Mouse (Mus musculus) thymus, postnatal 4 days (tissue): ENCODE measurements at regions not wholly inside any gene's neighbourhood (a gene's known extent, or its start where the extent isn't known, plus 50 kb on each side); places are given as distances from the start of the nearest gene placed in this dataset.
"Not testable (repeated sequence)": the region's sequence is repeated elsewhere in the genome, so short reads cannot be mapped to it uniquely, and the experiment has no call there.

ENCODE experiments used
- DNase-seq: peaks from one replicate; pipeline ENCODE4 v3.0.0; 2021

DNA sequence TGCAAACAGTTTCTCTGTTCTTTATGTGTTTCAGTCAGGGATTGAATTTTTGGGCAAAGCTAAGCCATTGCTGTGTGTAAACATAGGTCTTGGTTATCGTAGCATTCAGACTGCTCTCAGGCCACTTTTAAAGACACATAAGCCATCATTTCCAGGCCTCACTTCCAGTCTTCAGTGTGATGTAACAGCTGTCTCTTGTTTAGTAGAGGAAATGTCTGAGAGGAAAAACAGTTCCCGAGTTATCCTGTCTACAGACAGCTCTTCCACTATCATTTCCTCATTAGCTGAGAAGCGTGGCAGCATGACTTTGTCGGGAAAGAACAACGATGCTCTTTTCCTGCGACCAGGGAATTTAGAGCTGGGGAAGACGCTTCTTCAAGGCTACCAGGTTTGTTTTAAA, 196.9 kb downstream of the Fam198b start:
- no peak for DNase-seq

DNA sequence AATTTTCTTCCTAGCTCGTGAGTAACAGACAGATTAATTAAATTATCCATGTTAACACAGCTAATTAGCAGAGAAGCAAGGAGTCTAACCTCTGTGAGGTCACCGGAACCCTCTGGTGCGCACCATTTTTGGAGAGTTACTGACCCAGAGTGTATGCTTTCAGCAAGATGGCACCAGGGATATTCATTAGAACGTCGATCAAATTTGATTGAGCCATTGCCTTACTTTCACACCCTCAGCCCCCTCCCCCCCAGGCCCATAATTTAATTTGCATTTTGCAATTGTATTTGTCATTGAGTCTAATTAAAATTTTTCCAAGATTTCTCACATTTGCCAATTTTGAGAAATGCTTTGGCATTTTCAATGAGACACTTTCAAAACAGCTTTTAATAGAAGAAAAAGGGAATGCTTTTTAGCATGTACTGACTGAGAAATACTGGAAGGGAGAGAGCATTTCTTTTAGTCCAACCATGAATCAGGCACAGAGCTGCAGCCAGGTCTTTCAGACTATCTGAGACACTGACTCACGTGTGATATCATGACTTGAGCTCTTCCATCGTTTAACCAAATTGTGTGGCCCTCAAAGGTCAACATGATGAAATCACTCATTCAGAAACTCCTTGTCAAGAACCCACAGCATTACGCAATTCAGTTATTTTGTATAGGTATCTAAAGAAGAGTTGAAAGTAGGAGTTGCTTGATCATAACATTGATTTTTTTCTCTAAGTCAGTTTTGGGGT, 198.6 kb downstream of the Fam198b start:
- DNase-seq = no peak

DNA sequence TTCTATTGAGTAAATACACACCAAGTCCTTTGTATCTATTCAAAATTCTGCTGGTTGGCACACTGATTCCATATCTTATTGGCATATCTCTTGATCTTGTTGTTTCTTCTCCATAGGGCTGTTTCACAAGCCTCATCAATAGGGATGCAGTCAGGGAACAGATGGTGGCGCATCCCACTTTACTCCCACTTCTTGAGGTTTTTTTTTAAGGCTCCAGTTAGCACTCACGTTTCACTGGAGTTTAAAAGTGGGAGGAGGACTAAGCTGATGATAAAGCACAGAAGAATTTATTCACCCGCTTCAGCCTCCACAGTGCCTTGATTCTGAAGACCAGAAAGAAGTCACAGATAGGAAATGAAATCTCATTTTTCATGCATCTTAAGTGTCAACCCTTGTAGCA, 199.8 kb downstream of the Fam198b start:
- DNase-seq = no peak

DNA sequence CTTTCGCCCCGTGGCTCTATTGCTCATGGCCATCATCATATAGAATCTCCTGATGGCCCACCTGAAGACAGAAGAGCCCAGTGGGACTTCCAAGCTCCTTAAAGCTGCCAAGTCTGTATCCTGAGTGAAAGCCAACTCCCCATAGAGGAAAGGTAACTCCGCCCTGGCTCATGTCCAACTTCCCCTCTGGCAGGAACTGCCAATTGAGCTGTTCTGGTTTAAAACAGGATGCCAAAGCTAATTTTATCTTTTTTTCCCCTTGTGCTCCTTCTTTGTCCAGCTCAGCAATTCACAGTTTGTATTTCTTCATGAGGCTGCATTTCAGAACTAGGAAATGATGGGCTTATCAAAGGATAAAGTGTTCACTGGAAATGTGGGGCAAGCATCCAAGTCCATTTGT, 215.3 kb downstream of the Fam198b start:
- DNase-seq = no peak

DNA sequence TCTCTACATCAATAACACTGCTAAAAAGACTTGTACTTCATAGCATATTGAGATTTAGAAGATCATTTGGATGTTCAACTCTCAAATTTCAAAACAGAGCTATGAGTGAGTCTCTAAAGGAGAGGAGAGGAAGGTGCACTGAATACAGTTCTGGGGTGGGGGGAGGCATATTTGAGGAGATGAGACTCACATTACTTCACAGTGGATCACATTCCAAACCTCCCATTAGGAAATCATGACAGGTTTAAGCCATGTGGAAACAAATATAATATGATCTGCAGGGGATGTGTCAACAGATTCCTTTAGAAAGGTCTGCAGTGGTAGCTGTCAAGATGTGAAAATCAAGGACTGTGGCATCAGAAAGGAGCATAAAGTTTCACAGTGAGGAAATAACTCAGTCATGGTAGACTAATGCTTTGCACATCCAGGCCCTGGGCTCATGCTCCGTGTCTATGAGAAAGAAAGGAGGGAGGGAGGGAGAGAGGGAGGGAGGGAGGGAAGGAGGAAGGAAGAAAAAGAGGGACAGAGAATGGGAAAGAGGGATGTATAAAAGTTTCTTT, 235.9 kb downstream of the Fam198b start:
- no peak for DNase-seq

DNA sequence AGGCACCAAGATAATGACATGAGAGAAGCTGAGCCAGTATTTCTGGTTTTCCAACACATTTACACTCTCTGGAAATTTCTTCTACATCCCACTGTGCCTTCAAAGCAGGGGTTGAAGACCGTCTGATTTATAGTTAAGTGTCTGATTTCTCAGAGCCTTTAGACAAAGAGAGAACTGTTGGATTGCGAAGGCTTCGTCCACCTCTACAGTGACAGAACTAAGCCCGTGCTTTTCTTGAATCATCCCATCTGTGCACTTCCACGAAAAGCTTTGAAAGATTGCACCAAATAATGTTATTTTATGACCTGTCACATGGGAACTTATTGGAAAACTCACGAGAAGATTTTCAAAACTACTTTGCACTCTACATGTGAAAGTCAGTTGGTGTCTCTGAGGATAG, 239.3 kb downstream of the Fam198b start:
- no peak for DNase-seq

DNA sequence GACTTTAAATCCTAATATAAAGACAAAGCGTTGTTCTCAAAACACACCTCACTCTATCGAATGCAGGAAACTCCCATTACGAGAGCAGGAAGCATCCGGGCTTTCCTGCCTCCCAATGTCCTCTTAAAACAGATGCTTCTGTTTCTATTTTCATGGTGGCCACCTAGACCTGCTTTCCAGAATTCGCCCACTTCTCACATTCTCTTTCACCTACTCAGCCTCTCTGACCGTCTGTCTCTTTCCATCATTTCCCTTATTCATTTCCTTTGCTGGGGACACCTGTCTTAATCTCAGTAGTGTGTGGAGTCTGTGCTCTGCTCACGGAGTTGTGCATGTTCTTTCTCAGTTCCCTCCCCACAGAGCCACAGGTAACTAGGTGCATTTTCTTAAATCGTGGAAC, 240.3 kb downstream of the Fam198b start:
- no peak for DNase-seq

DNA sequence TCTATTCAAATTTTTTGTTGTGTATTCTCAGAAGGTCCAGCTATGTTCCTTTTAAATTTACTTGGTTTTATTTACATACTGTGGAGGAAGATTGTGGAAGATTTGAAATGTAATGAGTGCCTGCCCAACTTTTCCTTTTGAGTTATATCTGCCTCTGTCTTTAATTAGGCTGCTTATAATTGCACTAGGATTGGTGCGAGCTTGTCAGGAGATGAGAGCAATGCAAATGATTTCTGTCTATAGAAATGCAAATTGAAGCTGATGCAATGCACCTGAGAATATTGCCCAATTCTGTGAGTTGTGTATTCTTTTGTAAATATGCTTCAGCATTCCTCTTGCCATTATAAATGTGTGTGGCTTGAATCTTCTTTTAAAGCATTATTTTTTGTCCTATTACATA, 257.4 kb downstream of the Fam198b start:
- no peak for DNase-seq

DNA sequence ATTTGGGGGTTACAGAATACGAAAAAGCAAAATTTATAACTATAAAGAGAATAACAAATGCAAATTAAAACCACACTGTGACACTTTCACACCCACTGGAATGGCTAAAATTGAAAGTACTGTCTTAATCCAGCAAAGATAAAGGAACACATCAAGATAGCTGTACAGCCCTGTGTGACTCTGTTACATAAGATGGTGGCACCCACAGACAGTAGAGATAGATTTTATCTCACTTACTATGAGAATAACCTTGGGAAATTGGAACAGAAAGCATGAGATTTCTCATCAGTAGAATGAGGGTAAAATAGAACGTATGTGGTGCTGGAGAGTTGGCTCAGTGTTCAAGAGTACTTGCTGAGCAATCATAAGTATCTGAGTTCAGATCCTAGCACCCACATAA, 276.1 kb downstream of the Fam198b start:
- no peak for DNase-seq

DNA sequence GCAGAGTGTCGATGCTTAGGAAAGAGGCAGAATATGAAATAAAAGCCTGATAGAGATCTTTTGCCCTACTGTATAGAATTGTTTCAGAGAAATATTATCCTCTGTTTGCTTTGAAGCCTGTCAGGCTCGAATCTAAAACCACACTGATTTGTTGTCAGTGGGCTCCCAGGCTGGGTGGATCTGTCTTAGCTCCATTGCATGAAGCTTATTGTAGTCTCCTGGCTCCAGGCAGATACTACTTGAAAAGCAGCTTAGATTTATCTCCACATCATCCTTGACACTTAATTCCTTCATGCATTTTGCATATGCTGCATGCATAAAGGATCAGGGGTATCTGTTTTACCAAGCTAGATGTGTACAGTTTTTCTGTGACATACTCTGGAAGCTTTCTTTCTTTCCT, 297.4 kb downstream of the Fam198b start:
- no peak for DNase-seq

DNA sequence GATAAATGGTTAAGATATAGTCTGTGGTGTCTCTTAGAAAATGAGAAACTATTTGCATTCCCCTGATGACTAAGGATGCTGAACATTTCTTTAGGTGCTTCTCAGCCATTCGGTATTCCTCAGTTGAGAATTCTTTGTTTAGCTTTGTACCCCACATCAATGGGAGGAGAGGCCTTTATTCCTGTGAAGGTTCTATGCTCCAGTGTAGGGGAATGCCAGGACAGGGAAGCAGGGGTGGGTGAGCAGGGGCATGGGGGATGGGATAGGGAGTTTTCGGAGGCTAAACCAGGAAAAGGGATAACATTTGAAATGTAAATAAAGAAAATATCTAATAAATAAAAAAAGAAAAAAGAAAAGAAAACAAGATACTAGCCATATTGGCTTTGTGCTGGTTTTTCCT, 297.8 kb downstream of the Fam198b start:
- not testable (repeated sequence) for DNase-seq

DNA sequence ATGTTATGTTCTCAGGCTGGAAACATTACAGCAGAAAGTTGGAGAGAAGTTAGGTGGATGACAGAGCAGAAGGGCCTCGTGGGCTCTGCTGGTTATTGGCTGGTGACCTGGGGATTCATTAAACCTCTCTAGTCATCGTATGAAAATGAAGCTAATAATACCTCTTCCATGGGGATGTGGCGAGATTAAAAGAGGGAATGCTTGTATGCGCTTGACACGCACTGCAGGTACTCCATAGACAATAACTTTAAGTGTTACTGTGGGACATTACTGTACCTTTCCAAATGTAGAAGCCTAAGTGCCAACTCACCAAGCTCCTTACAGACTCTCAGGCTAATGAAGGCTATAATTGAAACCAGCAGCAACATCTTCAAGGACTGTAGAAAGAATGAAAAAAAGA, 303.1 kb downstream of the Fam198b start:
- no peak for DNase-seq

DNA sequence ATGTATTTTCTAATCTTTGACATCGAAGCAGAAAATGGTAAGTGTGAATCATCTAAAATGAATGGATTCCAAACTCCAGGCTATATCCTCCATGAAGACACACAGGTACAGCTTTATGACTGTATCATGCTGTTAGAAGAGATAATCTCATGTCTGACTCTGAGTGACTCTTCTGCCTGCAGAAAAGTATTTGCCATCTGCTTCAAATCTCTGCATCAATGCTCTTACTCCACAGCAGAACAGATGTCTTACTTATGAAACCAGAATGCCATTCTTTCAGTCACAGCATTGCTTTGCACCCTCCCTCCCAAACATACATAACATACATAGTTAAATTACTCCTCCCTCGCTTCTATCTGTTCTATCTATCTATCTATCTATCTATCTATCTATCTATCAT, 316.6 kb downstream of the Fam198b start:
- no peak for DNase-seq

DNA sequence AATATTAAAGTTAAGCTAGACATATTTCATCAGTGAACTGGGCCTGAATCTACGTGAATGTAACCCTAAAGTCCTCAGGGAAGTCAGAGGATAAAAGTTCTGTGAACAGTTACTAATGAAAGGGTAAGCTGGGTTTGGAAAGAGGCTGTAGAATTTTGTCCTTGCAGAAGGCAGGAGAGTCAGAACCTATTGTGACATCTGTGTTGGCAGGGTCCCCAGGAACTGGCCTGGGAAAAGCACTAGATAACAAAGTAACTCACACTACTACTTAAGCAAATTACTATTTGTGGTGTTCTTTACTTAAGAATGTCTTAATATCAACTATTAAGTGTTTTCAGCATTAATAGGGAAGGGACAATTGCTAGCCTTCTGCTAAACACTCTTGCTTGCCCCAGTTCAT, 320.5 kb downstream of the Fam198b start:
- DNase-seq = no peak

DNA sequence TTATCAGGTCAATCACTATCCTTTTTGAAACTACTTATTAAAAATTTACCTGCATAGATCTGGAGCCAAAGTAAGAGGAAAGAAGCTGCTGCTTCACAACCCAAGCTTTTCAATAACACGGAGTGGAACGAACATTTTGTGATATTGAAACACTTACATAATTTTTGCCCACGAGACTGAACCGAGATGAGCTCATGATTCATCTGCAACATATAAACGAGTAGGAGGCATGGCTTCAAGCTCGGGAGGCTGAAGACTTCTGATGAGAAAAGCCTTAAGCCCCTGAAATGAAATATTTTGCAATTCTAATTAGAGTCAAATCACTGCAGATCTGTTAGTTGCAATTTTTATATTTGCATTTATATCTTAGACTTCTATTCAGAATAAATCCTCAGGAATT, 321.0 kb downstream of the Fam198b start:
- DNase-seq = no peak

DNA sequence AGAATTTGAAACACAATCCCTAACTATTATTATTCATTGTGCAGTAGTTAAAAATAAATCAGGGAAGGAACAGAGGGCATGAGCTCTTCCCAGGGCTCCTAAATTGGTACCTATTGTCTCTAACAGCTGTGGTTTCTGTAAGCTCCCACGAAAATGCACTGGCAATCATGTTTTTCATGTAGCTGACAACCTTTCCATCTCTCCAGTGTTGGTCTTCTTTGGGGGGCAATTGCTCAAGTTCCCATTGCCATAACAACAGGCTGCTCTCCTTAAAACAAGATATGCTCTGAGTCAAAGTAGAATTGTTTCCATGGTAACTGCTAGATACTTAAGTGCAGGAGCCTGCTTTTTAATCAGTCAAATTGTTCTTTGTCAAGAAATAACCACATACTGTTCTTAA, 322.7 kb downstream of the Fam198b start:
- DNase-seq = no peak

DNA sequence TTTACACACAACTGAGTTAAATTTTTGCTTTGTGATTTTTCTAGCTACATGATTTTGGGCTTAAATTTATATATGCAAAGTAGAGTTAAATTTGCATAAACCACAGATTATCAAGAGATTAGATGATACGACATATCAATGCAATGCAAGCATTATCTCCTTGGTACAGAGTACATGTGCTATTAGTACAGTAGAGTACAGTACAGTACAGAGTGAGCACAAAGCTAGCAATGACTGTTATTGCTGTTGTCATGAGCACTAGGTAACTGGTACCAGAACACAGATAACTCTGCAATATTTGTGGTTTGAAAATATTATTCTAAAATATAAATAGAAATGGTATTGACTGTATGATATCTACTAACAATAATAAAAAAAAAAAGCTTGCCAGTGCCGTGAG, 323.7 kb downstream of the Fam198b start:
- no peak for DNase-seq

DNA sequence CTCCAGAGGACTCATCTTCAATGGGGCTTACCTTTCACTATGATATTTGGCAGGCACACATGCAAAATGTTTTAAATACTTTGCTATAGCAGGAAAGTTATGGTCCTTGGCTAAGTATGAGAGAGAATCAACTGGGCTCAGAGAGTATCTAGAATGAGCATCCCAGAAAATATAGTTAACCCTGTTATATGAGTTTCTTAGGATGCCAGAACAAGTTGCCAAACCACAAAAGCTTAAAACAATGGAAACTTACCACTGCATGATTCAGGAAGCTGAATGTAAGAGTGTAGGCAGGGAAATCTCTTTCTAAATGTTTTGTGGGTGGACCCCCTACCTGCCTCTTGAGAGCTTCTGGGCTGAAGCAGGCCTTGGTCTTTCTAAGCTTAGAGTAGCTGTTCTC, 325.3 kb downstream of the Fam198b start:
- DNase-seq = no peak

DNA sequence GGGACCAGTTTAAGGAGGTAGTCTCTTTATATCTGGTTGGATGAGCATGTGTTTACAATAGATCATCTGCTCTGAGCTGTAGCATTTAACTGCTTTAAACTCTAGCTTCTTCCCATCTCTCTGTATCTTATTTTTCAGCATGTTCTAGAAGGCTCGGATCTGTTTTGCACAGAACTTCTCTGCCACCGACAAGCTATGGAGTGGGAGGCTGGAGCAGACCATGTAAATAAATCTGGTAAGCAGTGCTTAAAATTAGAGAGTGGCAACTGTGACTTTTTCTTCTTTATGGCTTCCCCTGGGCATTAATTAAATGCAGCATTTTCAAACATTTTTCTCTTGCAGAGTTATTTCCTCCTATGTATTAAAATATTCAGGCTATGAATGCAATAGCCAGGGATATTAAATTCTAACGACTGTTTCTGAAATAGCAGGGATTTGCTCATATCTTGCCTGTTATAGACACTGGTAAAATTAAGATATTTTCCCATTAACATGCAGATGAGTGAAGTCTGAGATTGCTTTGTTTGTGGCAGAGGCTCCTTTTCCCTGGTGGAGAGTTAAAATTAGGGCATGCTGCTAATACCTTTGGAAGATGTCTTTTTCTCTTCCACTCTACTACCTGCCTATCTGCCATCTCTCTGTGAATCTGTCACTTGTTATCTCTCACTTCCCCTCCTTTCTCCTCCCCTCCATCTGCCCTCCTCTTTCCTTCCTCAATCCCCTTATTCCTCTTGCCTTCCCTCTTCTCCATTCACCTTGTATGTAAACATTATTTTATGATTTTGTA, 327.2 kb downstream of the Fam198b start:
- DNase-seq = no peak

DNA sequence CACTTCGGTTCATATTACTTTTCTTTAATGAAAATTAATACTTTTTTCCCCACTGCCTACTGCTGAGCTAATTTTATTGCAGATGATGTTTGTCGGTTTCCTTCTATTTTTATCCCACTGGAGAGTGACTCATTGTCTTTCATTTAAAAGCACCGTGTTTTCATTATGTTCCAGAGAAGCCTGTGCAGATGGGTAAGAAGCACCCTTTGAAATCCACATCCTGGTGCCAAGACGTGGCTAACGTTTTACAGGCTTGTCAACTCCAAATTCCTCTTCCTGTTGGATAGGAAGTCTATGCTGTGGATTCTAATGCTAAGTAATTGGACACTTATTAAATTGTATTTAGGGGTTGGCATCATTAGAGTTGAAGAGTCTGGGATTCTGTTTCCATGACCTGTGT, 364.3 kb downstream of the Fam198b start:
- DNase-seq = no peak

DNA sequence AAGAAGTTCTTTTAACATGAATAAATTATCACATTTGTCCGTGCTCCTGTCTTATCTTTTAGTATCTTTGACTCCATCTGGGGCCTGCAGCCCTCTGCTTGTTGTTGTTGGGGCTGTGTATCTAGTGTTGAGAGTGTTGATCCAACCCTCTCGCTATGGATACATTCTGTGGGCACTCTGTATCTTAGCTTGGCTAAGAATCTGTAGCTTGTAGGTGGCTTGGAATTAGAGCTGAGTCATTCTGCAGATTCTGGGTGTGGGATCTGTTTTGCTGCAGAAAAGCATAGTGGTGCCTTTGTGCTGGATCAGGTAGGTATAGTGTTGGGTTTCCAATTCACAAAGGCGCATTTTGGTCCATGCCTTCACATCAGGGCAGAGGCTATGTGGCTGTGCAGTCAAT, 365.6 kb downstream of the Fam198b start:
- no peak for DNase-seq

DNA sequence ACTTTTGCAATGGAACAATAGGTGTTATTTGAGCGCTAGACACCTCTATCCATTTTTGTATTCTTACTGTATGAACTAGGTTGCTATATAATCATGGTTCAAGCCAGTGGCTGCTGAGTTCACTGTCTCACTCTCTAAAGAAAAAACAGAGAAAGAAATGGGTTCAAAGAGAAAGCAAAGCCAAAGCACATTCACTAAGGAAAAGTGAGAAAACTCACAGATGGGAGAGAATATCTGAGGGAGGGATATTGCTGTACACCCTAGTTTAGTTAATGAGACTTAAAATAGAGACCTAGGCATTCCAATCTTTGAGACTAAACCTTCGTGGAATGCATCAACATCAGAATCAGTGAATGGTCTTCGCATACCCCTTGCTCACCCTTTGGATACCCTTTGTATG, 371.0 kb downstream of the Fam198b start:
- DNase-seq = no peak

DNA sequence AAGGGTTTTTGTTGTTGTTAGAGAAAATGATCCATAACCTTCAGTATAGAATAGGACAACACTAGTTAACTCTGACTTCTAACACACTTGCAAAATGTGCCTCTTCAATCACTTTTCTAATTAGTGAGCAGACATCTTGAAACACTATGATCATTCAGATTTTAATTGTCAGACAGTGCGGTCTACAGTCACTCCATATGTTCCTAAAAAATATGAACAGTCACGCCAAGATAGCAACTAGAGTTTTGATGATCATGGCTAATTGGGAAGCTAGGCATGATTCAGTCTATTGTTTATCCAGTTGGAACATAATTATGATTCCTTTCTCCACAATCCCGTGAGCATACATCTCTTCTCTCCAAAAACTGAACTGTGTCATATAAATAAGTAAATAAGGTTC, 372.1 kb downstream of the Fam198b start:
- DNase-seq = no peak

DNA sequence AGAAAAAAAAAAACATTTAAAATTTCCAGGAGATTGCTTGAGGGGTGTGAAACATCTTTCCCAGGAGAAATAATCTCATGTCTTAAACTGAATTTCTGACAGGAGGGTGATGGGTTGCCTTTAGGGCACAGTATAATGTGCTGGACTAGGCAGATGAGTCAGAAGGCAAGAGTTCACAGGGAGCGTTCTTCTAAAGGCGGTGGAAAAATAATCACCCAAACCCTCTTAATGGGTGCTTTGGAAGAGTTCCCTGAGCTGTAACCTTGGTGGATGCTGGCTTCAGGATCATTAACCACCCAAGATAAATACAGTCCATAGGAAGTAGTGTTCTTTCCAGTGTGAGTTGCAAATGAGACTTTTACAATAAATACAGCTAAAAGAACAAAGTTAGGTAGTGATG, 378.8 kb downstream of the Fam198b start:
- no peak for DNase-seq

DNA sequence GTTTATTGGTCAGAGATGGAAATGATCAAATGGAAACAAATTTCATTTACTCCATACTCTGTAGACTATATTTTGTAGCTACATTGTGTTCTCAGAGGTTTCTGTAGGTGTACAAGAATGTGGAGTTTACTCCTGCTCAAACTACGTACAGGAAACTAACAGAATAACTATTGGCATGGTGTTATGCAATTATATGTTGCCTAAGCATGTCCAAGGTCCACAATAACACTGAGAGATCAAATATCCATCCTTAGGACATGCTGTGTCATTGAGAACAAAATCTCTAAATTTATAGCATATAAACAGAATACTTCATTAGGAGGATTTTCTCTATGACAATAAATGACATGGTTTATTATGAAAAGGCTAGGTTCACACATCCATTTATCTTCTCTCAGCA, 400.3 kb downstream of the Fam198b start:
- DNase-seq = no peak
